Mouse (Mus musculus) myocyte (in vitro differentiated cells): ENCODE measurements at regions not wholly inside any gene's neighbourhood (a gene's known extent, or its start where the extent isn't known, plus 50 kb on each side); places are given as distances from the start of the nearest gene placed in this dataset.

Experiments
- H3K27me3 ChIP-seq: one replicate; pipeline ENCODE4 v1.6.1; 2011; ENCODE audit not compliant: control insufficient read depth, insufficient read depth, insufficient read length
- H3K36me3 ChIP-seq: one replicate; pipeline ENCODE4 v1.6.1; 2011; ENCODE audit not compliant: control insufficient read depth, insufficient read depth
- H3K4me2 ChIP-seq: one replicate; pipeline ENCODE4 v1.6.1; 2011; ENCODE audit warnings: low read depth, control low read depth
- H3K4me3 ChIP-seq: one replicate; pipeline ENCODE4 v1.5.1; 2011; ENCODE audit warnings: mild to moderate bottlenecking, control low read depth, moderate library complexity
- H3K79me2 ChIP-seq: one replicate; pipeline ENCODE4 v1.6.1; 2011; ENCODE audit not compliant: control insufficient read depth, insufficient read depth
- H3ac ChIP-seq: one replicate; pipeline ENCODE4 v1.6.1; 2011; ENCODE audit not compliant: control insufficient read depth, insufficient read length
- CEBPB ChIP-seq: IDR thresholded peaks from 2 replicates; pipeline ENCODE4 v1.6.1; 2011; ENCODE audit warnings: mild to moderate bottlenecking, moderate library complexity; ENCODE audit not compliant: poor library complexity, insufficient read depth, severe bottlenecking
- E2F4 ChIP-seq: IDR thresholded peaks from one replicate; pipeline ENCODE4 v1.6.1; 2011; ENCODE audit warnings: mild to moderate bottlenecking, control low read depth, moderate library complexity; ENCODE audit not compliant: insufficient read depth
- MAX ChIP-seq: IDR thresholded peaks from one replicate; pipeline ENCODE4 v1.6.1; 2011; ENCODE audit warnings: low read depth, mild to moderate bottlenecking, control low read depth
- MYOD1 ChIP-seq, 3 experiments: IDR thresholded peaks; one replicate each; pipeline ENCODE4 v1.6.1; 2011; ENCODE audit warnings: control low read depth in 2 of 3, low read depth in 2 of 3, mild to moderate bottlenecking in 2 of 3, moderate library complexity in 1 of 3; ENCODE audit not compliant: insufficient read length in 2 of 3, control insufficient read depth in 1 of 3
- MYOG ChIP-seq, 3 experiments: IDR thresholded peaks; one replicate each; pipeline ENCODE4 v1.6.1; 2011; ENCODE audit warnings: control low read depth in 2 of 3, low read depth in 2 of 3, mild to moderate bottlenecking in 2 of 3; ENCODE audit not compliant: insufficient read length in 2 of 3, control insufficient read depth in 1 of 3, insufficient read depth in 1 of 3
- POLR2A ChIP-seq: IDR thresholded peaks from one replicate; pipeline ENCODE4 v1.6.1; 2011; ENCODE audit warnings: low read depth, mild to moderate bottlenecking, control low read depth, moderate library complexity; ENCODE audit not compliant: insufficient read length
- POLR2AphosphoS2 ChIP-seq: IDR thresholded peaks from one replicate; pipeline ENCODE4 v1.6.1; 2011; ENCODE audit warnings: low read depth, control low read depth; ENCODE audit not compliant: insufficient read length
- REST ChIP-seq: IDR thresholded peaks from one replicate; pipeline ENCODE4 v1.6.1; 2011; ENCODE audit warnings: mild to moderate bottlenecking, control low read depth, moderate library complexity; ENCODE audit not compliant: insufficient read depth, insufficient read length
- SRF ChIP-seq: IDR thresholded peaks from one replicate; pipeline ENCODE4 v1.6.1; 2011; ENCODE audit warnings: low read depth; ENCODE audit not compliant: control insufficient read depth, insufficient read length
- TCF12 ChIP-seq: IDR thresholded peaks from one replicate; pipeline ENCODE4 v1.6.1; 2011; ENCODE audit warnings: mild to moderate bottlenecking, control low read depth; ENCODE audit not compliant: poor library complexity, insufficient read depth, severe bottlenecking
- TCF3 ChIP-seq: IDR thresholded peaks from one replicate; pipeline ENCODE4 v1.6.1; 2011; ENCODE audit warnings: low read depth, control low read depth; ENCODE audit not compliant: insufficient read length
- USF1 ChIP-seq: IDR thresholded peaks from one replicate; pipeline ENCODE4 v1.6.1; 2011; ENCODE audit warnings: low read depth, mild to moderate bottlenecking, control low read depth, moderate library complexity

- H3ac ChIP-seq = no peak overlapping the region
- H3K27me3 ChIP-seq = no peaks in the 10 kb centered on the region
- no peaks in the 10 kb centered on the region for H3K36me3 ChIP-seq
- H3K4me2 ChIP-seq = no peak overlapping the region
- no peak for TF ChIP-seq MYOD1 (IDR thresholded peaks at IDR 0.05; ENCODE audit: control insufficient read depth in 1 of 3, insufficient read length in 2 of 3, low read depth in 2 of 3)
- no peaks in the 10 kb centered on the region for H3K79me2 ChIP-seq
- no peak overlapping the region for H3K4me3 ChIP-seq
Observed at GRCm38 (mm10) chr1:80098266-80098665, 120.0 kb downstream of the Fam124b start.

DNA sequence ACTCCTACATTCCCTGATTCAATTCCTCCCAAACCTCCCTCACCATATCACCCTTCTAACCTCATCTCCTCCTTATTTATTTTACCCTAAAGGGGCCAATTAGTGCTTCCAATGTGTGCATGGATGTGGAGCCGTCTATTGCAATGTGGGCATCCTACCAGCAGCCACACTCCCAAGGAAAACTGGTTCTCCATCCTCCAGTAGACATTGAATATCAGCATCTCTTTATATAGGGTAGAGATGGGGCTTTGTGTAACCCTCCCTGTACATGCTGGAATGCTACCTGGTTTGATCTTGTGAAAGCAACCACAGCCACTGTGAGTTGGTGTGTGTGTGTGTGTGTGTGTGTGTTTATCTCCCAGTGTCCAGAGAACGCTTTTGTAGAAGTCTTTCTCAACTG lies 126.5 kb downstream of the Fam124b start:
- peak overlapping the region; percentile 20 for H3K4me2 ChIP-seq
- H3K36me3 ChIP-seq = no peaks in the 10 kb centered on the region
- no peak overlapping the region for H3K4me3 ChIP-seq
- no peak for TF ChIP-seq USF1
- TF ChIP-seq TCF12 = no peak
- no peak for TF ChIP-seq TCF3
- TF ChIP-seq MAX = no peak
- TF ChIP-seq MYOD1 (IDR thresholded peaks at IDR 0.05; ENCODE audit: control insufficient read depth in 1 of 3, insufficient read length in 2 of 3, low read depth in 2 of 3) = no peak
- TF ChIP-seq POLR2AphosphoS2 = no peak
- no peak for TF ChIP-seq SRF
- no peak for TF ChIP-seq MYOG (IDR thresholded peaks at IDR 0.05; ENCODE audit: control insufficient read depth in 1 of 3, insufficient read depth in 1 of 3, insufficient read length in 2 of 3, low read depth in 2 of 3)
- TF ChIP-seq CEBPB = no peak
- no peak for TF ChIP-seq E2F4
- no peak for TF ChIP-seq POLR2A
- TF ChIP-seq REST = no peak
- no peaks in the 10 kb centered on the region for H3K27me3 ChIP-seq
- H3ac ChIP-seq = no peak overlapping the region
- no peaks in the 10 kb centered on the region for H3K79me2 ChIP-seq

DNA sequence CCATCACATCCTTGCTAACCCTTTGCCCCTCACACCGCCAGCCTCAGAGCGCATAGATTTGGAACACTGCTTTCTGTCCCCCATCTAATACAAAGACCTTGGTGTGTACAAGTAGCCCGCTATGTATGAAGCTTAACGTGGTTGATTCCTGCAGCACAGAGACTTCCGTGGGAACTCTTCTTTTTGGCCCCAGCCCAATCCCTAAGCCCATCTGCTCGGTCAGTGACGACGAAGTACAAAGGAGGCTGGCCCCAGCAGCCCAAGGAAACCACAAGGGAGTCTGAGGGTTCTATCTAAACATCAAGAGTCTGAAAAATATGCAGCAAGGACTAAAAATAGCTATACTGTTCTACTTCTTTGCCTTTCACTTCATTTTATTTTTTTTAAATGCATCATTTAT lies 126.9 kb downstream of the Fam124b start:
- no peaks in the 10 kb centered on the region for H3K27me3 ChIP-seq
- H3K4me2 ChIP-seq = peak overlapping the region; percentile 20
- no peaks in the 10 kb centered on the region for H3K36me3 ChIP-seq
- no peak overlapping the region for H3K4me3 ChIP-seq
- no peaks in the 10 kb centered on the region for H3K79me2 ChIP-seq
- H3ac ChIP-seq = no peak overlapping the region
- no peak for TF ChIP-seq MYOD1 (IDR thresholded peaks at IDR 0.05; ENCODE audit: control insufficient read depth in 1 of 3, insufficient read length in 2 of 3, low read depth in 2 of 3)

GRCm38 (mm10) chr1:80088651-80089050 lies 129.6 kb downstream of the Fam124b start:
- Histone ChIP-seq H3K27me3 (no peaks in the 10 kb centered on the region), H3ac (no peak overlapping the region), H3K4me3 (no peak overlapping the region), H3K79me2 (no peaks in the 10 kb centered on the region), H3K36me3 (no peaks in the 10 kb centered on the region), H3K4me2 (no peak overlapping the region)
- TF ChIP-seq TCF12 (no peak), MYOG (IDR thresholded peaks at IDR 0.05; ENCODE audit: control insufficient read depth in 1 of 3, insufficient read depth in 1 of 3, insufficient read length in 2 of 3, low read depth in 2 of 3) (no peak), MYOD1 (IDR thresholded peaks at IDR 0.05; ENCODE audit: control insufficient read depth in 1 of 3, insufficient read length in 2 of 3, low read depth in 2 of 3) (no peak), TCF3 (no peak)

DNA sequence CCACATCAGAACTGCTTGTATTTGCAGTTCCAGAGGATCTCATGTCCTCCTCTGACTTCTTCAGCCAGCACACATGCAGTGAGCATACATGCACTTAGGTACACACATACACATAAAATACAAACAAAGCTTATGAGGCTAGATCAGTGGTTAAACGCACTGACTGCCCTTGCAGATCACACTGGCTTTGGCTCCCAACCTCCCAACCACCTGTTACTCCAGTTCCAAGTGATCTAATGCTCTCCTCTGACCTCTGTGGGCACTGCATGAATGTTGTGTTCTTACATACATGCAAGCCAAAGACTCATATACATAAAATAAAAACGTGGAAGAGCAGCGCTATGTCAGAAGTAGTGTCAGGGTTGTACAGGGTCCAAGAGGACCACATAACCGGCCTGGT lies 141.9 kb downstream of the Fam124b start:
- TF ChIP-seq TCF3 = no peak
- TF ChIP-seq MYOD1 (IDR thresholded peaks at IDR 0.05; ENCODE audit: control insufficient read depth in 1 of 3, insufficient read length in 2 of 3, low read depth in 2 of 3) = peak in 2 of 3 experiments; percentile 56 to 58
- Histone ChIP-seq H3K79me2 (no peaks in the 10 kb centered on the region), H3K27me3 (no peaks in the 10 kb centered on the region)

DNA sequence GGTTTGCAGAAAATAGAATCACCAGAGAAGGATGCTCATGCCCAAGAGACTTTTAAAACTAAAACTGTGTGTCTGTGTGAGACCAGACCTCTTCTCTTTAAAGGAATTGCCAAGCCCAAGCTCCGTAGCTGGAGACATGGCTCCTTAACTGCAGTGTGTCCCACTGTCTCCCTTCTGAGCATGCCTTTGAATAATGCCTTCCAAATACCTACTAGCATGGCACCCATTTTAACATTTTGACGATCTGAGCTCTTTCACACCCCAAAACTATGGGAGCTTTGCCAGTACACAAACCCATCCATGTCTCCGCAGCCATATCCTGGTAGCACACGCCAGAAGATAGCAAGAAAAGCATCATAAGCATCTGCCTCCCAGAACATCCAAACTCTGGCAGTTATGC lies 143.9 kb downstream of the Fam124b start:
- H3K79me2 ChIP-seq = no peaks in the 10 kb centered on the region
- no peak overlapping the region for H3K4me3 ChIP-seq

More for the DNA sequence above, 141.9 kb downstream of the Fam124b start:
- Histone ChIP-seq H3K4me3 (no peak overlapping the region), H3ac (no peak overlapping the region), H3K36me3 (no peaks in the 10 kb centered on the region), H3K4me2 (no peak overlapping the region)

More for the DNA sequence above, 143.9 kb downstream of the Fam124b start:
- TF ChIP-seq TCF3 (no peak), MYOG (IDR thresholded peaks at IDR 0.05; ENCODE audit: control insufficient read depth in 1 of 3, insufficient read depth in 1 of 3, insufficient read length in 2 of 3, low read depth in 2 of 3) (no peak), POLR2AphosphoS2 (no peak), USF1 (no peak), SRF (no peak), CEBPB (no peak), E2F4 (no peak), MAX (no peak), TCF12 (no peak), POLR2A (no peak), REST (no peak)
- H3K27me3 ChIP-seq = no peaks in the 10 kb centered on the region
- no peak overlapping the region for H3K4me2 ChIP-seq
- no peaks in the 10 kb centered on the region for H3K36me3 ChIP-seq
- no peak overlapping the region for H3ac ChIP-seq
